ENCODE assay signal across 23 mouse cellular contexts in the genomic region with DNA sequence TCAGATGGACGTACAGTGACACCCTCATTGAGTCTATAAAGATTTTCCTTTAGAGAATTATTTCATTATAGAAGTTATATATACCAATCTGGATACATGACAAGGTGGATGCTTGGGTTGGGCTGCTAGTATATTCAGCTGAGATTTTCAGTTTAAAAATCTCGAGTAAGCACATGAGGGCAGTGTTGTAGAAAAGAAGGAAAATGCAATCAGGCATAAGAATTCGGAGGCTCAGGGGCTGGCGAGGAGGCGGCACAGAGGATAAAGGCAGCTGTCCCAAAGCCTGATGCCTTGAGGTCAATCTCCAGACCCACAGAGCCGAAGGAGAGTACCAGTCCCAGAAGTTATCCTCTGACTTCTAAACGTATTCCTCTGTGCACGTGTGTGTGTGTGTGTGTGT. TPM values are rescaled to one million over a fixed set of nuclear protein-coding genes. Genes with fewer than 3 reads are reported as not detected.
DNase-seq lines count a peak whose midpoint lies in the region; ATAC-seq and TF ChIP-seq lines count a peak whose summit lies in the region.
"Had no signal": no experiment of that assay in that cellular context is flagged by ENCODE, and none has a peak within 500 bp of the region (broad histone marks: within the 10 kb centered on the region; RNA-seq: fewer than 3 reads in every experiment).

No protein-coding gene starts in this region.

- intact Hi-C loops in left cerebral cortex, adult 2 months (cut with DNase I) = loop anchor here (5.0 kb wide), 2 partner anchors 60 to 140 kb away; no protein-coding TSS in a partner anchor
- intact Hi-C loops in left cerebral cortex, postnatal 36 days (cut with DNase I) = loop anchor here (5.0 kb wide), 1 partner anchor 140 kb away; no protein-coding TSS in a partner anchor

- no peaks in the 10 kb centered on the region for H3K4me1 ChIP-seq in forebrain, embryonic 14.5 days (ENCODE audit: control insufficient read depth, insufficient read depth, low read length)
- no peaks in the 10 kb centered on the region for H3K4me1 ChIP-seq in forebrain, embryonic 15.5 days
- H3K4me1 ChIP-seq: forebrain, embryonic 12.5 days; heart, embryonic 12.5 days; hindbrain, embryonic 12.5 days; kidney, embryonic 15.5 days had no signal

- DNase-seq in forebrain, embryonic 14.5 days (ENCODE audit: low spot score) = peak; percentile 3
- DNase-seq in left cerebral cortex, adult 2 months (ENCODE audit: extremely low spot score in 1 of 2, low spot score in 2 of 2) = no peak
- no peak for DNase-seq in left cerebral cortex, postnatal 36 days (ENCODE audit: low spot score in 2 of 2)
- peak; percentile 16 for DNase-seq in brain, adult 2 months (ENCODE audit: low read depth, low spot score)
- DNase-seq in retina, embryonic 14.5 days (ENCODE audit: low spot score) = peak; percentile 43
- no peak for DNase-seq in heart, postnatal 4 days
- DNase-seq: adrenal gland, adult 2 months; B cell, adult 2 months; cerebellum, adult 8-10 months; gastrocnemius, postnatal 25 days; heart, adult 18-20 months; heart, postnatal 10 days; kidney, adult 11 months; kidney, postnatal 36 days; layer of hippocampus, adult 9-11 months; lung, postnatal 14 days; right cerebral cortex, postnatal 25 days; thymus, postnatal 25 days had no signal

- H3K4me3 ChIP-seq in forebrain, embryonic 14.5 days (ENCODE audit: low read depth, low read length) = no peak overlapping the region
- no peak overlapping the region for H3K4me3 ChIP-seq in forebrain, embryonic 15.5 days
- H3K4me3 ChIP-seq in left cerebral cortex, adult 2 months = no peak overlapping the region
- H3K4me3 ChIP-seq: forebrain, embryonic 12.5 days; heart, embryonic 12.5 days; hindbrain, embryonic 12.5 days; kidney, embryonic 15.5 days had no signal

- H3K9ac ChIP-seq in forebrain, embryonic 14.5 days (ENCODE audit: low read length) = no peak overlapping the region
- H3K9ac ChIP-seq in forebrain, embryonic 15.5 days (replicated peaks) = no peak overlapping the region
- H3K9ac ChIP-seq: forebrain, embryonic 12.5 days; heart, embryonic 12.5 days; hindbrain, embryonic 12.5 days; kidney, embryonic 15.5 days had no signal

- 56% methylated on average over 8 of the region's 8 CpGs for WGBS in forebrain, embryonic 14.5 days
- WGBS in forebrain, embryonic 15.5 days = 44% methylated on average over 8 of the region's 8 CpGs

- H3K27ac ChIP-seq in forebrain, embryonic 14.5 days (ENCODE audit: low read depth, low read length) = no peak overlapping the region
- H3K27ac ChIP-seq in forebrain, embryonic 15.5 days (replicated peaks) = no peak overlapping the region
- H3K27ac ChIP-seq in left cerebral cortex, adult 2 months = no peak overlapping the region
- H3K27ac ChIP-seq: forebrain, embryonic 12.5 days; hindbrain, embryonic 12.5 days; kidney, embryonic 15.5 days had no signal

- H3K36me3 ChIP-seq in forebrain, embryonic 14.5 days (ENCODE audit: control insufficient read depth, insufficient read depth, low read length) = no peaks in the 10 kb centered on the region
- no peaks in the 10 kb centered on the region for H3K36me3 ChIP-seq in forebrain, embryonic 15.5 days
- H3K36me3 ChIP-seq: forebrain, embryonic 12.5 days; heart, embryonic 12.5 days; hindbrain, embryonic 12.5 days had no signal

- no peak for ATAC-seq in forebrain, embryonic 14.5 days
- ATAC-seq in forebrain, embryonic 15.5 days (replicated peaks) = no peak

- TF ChIP-seq CTCF in left cerebral cortex, adult 2 months (IDR thresholded peaks at IDR 0.05) = peak; percentile 42

- H3K4me2 ChIP-seq in forebrain, embryonic 14.5 days (ENCODE audit: low read length) = no peak overlapping the region
- no peak overlapping the region for H3K4me2 ChIP-seq in forebrain, embryonic 15.5 days (replicated peaks)
- H3K4me2 ChIP-seq: forebrain, embryonic 12.5 days; heart, embryonic 12.5 days; hindbrain, embryonic 12.5 days; kidney, embryonic 15.5 days had no signal

- no peaks in the 10 kb centered on the region for H3K9me3 ChIP-seq in forebrain, embryonic 14.5 days (replicated peaks; ENCODE audit: control insufficient read depth, low read length)
- no peaks in the 10 kb centered on the region for H3K9me3 ChIP-seq in forebrain, embryonic 15.5 days
- H3K9me3 ChIP-seq: forebrain, embryonic 12.5 days; heart, embryonic 12.5 days; hindbrain, embryonic 12.5 days; kidney, embryonic 15.5 days had no signal

- H3K27me3 ChIP-seq in forebrain, embryonic 14.5 days (replicated peaks; ENCODE audit: control insufficient read depth, insufficient read depth, low read length) = no peaks in the 10 kb centered on the region
- H3K27me3 ChIP-seq in forebrain, embryonic 15.5 days = no peaks in the 10 kb centered on the region
- H3K27me3 ChIP-seq: forebrain, embryonic 12.5 days; heart, embryonic 12.5 days; hindbrain, embryonic 12.5 days; kidney, embryonic 15.5 days had no signal

RNA-seq across cellular contexts. Expression of gene Gstcd, which starts 40.8 kb away (rescaled TPM):
- 4.9 and 5.2 TPM in 2 replicates for polyA plus RNA-seq in forebrain, embryonic 14.5 days (2014; fragmentation: Nextera tagmentation; extraction: Ambion mirVana)
- 4.4 and 4.6 TPM in 2 replicates for polyA plus RNA-seq in forebrain, embryonic 15.5 days (2015; fragmentation: Nextera tagmentation; extraction: Ambion mirVana)
- 10 to 100 TPM; 10.0 to 10.9 TPM for total RNA-seq in left cerebral cortex, adult 2 months (2021)
- 1 to 10 TPM; 8.7 to 9.6 TPM for total RNA-seq in left cerebral cortex, postnatal 36 days (2021)
- total RNA-seq in heart, postnatal 4 days (2021) = 10 to 100 TPM in 1 of 2 experiments, 1 to 10 TPM in 1; 9.8 to 11.5 TPM

RNA-seq across cellular contexts. Expression of gene Ints12, which starts 41.0 kb away (rescaled TPM):
- polyA plus RNA-seq in forebrain, embryonic 14.5 days (2014; fragmentation: Nextera tagmentation; extraction: Ambion mirVana) = 21.0 TPM in 2 replicates
- polyA plus RNA-seq in forebrain, embryonic 15.5 days (2015; fragmentation: Nextera tagmentation; extraction: Ambion mirVana) = 19.2 and 19.5 TPM in 2 replicates
- 10 to 100 TPM; 13.1 to 15.5 TPM for total RNA-seq in left cerebral cortex, adult 2 months (2021)
- total RNA-seq in left cerebral cortex, postnatal 36 days (2021) = 10 to 100 TPM; 11.3 to 12.7 TPM
- 1 to 10 TPM; 8.9 to 9.2 TPM for total RNA-seq in heart, postnatal 4 days (2021)

Comparison
In these comparisons a context has a peak if more than half of its experiments do, and no peak if none do; other contexts are left out.
1. DNase-seq: peak in forebrain, embryonic 14.5 days (single experiment), brain, adult 2 months (single experiment) and retina, embryonic 14.5 days (single experiment); none in left cerebral cortex, adult 2 months (0 of 2), left cerebral cortex, postnatal 36 days (0 of 2) and heart, postnatal 4 days (single experiment).